Mouse (Mus musculus): ENCODE measurements around the gene Ica1l.

Ica1l gene

GRCm38 (mm10) chr1:59959941-59960340 lies 83.0 kb downstream of the Ica1l start:
- no peak for DNase-seq

- peak; percentile 6 for DNase-seq
These were observed 85.8 kb downstream of the Ica1l start for GRCm38 (mm10) chr1:59957206-59957605.

GRCm38 (mm10) chr1:59947509-59947908 lies 95.5 kb downstream of the Ica1l start:
- no peak for DNase-seq

DNA sequence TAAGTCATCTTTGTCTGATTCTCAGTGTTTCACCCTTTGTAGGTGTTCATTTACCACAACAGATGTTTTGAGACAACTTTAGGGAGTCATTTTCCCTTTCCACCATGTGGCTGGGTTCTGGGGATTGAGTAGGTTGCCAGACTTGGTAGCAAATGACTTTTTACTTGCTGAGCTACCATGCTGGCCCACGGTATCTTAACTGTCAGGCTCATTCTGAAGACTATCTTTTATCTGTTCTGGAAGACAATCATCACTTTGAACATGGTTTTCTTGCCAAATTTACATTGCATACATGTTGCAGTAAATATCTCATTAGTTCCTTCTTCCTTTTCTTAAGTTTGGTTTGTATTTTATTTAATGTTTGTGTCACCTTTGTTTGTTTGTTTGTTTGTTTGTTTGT lies 97.0 kb downstream of the Ica1l start:
- DNase-seq: no peak

- no peak for DNase-seq
These were observed 99.2 kb downstream of the Ica1l start for GRCm38 (mm10) chr1:59943825-59944224.

DNA sequence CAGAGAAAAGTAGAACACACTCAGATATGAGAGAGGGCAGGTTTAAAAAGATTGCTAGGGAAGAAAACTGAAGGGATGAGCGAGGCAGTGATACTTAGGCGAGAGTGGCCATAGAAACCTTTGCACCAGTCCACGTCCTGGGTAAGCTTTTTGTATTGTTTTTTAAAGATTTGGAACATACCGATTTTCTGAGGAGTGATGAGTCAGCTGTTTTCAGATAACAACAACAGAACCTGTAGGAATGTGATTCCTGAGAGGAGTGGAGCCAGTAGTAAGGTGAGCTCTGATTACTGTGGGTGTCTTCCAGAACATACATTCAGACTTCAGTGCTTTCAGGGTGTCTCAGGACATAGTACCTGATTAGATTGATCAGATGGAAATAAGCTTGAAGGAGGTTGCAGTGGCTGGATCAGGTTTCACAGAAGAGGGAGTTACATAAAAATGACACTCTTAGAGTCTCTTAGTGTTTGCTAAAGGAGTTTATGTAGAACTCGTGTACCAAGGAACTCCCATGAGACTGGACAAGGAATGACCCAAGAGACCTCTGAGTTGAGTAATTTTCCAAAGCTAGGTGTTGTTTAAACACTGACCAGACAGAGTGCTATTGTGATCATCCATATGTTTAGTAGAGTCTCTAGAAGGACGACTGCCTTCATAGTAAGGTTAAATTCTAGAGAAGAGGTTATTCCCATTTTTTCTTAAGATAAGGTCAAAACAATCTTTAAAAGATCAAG lies 100.8 kb downstream of the Ica1l start:
- DNase-seq: no peak

GRCm38 (mm10) chr1:59941063-59941462 lies 101.9 kb downstream of the Ica1l start:
- DNase-seq: no peak

DNA sequence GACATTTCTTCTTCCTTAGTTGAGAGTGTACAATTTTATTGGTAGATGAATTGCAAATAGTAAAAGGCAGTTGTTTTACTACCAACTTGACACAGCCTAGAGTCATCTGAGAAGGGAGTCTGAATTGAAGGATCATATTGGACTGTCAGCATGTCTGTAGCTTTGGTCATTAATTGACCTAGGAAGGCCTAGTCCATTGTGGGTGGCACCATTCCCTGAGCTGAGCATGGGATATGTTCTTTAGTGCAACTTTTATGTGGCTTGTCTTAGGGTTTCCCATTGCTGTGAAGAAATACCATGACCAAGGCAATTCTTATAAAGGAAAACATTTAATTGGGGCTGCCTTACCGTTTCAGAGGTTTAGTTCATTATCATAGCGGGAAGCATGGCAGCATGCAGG lies 110.0 kb downstream of the Ica1l start:
- no peak for DNase-seq

Measured in thymus, postnatal 14 days (tissue).